Mouse (Mus musculus) myocyte (in vitro differentiated cells): ENCODE results near the gene Padi2. TPM values are rescaled to one million over a fixed set of nuclear protein-coding genes. Genes with fewer than 3 reads are reported as not detected.

Experiments
- H3K27me3 ChIP-seq: one replicate; pipeline ENCODE4 v1.6.1; 2011; ENCODE audit not compliant: control insufficient read depth, insufficient read depth, insufficient read length
- H3K36me3 ChIP-seq: one replicate; pipeline ENCODE4 v1.6.1; 2011; ENCODE audit not compliant: control insufficient read depth, insufficient read depth
- H3K4me2 ChIP-seq: one replicate; pipeline ENCODE4 v1.6.1; 2011; ENCODE audit warnings: low read depth, control low read depth
- H3K4me3 ChIP-seq: one replicate; pipeline ENCODE4 v1.5.1; 2011; ENCODE audit warnings: mild to moderate bottlenecking, control low read depth, moderate library complexity
- H3K79me2 ChIP-seq: one replicate; pipeline ENCODE4 v1.6.1; 2011; ENCODE audit not compliant: control insufficient read depth, insufficient read depth
- H3ac ChIP-seq: one replicate; pipeline ENCODE4 v1.6.1; 2011; ENCODE audit not compliant: control insufficient read depth, insufficient read length
- CEBPB ChIP-seq: IDR thresholded peaks from 2 replicates; pipeline ENCODE4 v1.6.1; 2011; ENCODE audit warnings: mild to moderate bottlenecking, moderate library complexity; ENCODE audit not compliant: poor library complexity, insufficient read depth, severe bottlenecking
- E2F4 ChIP-seq: IDR thresholded peaks from one replicate; pipeline ENCODE4 v1.6.1; 2011; ENCODE audit warnings: mild to moderate bottlenecking, control low read depth, moderate library complexity; ENCODE audit not compliant: insufficient read depth
- MAX ChIP-seq: IDR thresholded peaks from one replicate; pipeline ENCODE4 v1.6.1; 2011; ENCODE audit warnings: low read depth, mild to moderate bottlenecking, control low read depth
- MYOD1 ChIP-seq, 3 experiments: IDR thresholded peaks; one replicate each; pipeline ENCODE4 v1.6.1; 2011; ENCODE audit warnings: control low read depth in 2 of 3, low read depth in 2 of 3, mild to moderate bottlenecking in 2 of 3, moderate library complexity in 1 of 3; ENCODE audit not compliant: insufficient read length in 2 of 3, control insufficient read depth in 1 of 3
- MYOG ChIP-seq, 3 experiments: IDR thresholded peaks; one replicate each; pipeline ENCODE4 v1.6.1; 2011; ENCODE audit warnings: control low read depth in 2 of 3, low read depth in 2 of 3, mild to moderate bottlenecking in 2 of 3; ENCODE audit not compliant: insufficient read length in 2 of 3, control insufficient read depth in 1 of 3, insufficient read depth in 1 of 3
- POLR2A ChIP-seq: IDR thresholded peaks from one replicate; pipeline ENCODE4 v1.6.1; 2011; ENCODE audit warnings: low read depth, mild to moderate bottlenecking, control low read depth, moderate library complexity; ENCODE audit not compliant: insufficient read length
- POLR2AphosphoS2 ChIP-seq: IDR thresholded peaks from one replicate; pipeline ENCODE4 v1.6.1; 2011; ENCODE audit warnings: low read depth, control low read depth; ENCODE audit not compliant: insufficient read length
- REST ChIP-seq: IDR thresholded peaks from one replicate; pipeline ENCODE4 v1.6.1; 2011; ENCODE audit warnings: mild to moderate bottlenecking, control low read depth, moderate library complexity; ENCODE audit not compliant: insufficient read depth, insufficient read length
- SRF ChIP-seq: IDR thresholded peaks from one replicate; pipeline ENCODE4 v1.6.1; 2011; ENCODE audit warnings: low read depth; ENCODE audit not compliant: control insufficient read depth, insufficient read length
- TCF12 ChIP-seq: IDR thresholded peaks from one replicate; pipeline ENCODE4 v1.6.1; 2011; ENCODE audit warnings: mild to moderate bottlenecking, control low read depth; ENCODE audit not compliant: poor library complexity, insufficient read depth, severe bottlenecking
- TCF3 ChIP-seq: IDR thresholded peaks from one replicate; pipeline ENCODE4 v1.6.1; 2011; ENCODE audit warnings: low read depth, control low read depth; ENCODE audit not compliant: insufficient read length
- USF1 ChIP-seq: IDR thresholded peaks from one replicate; pipeline ENCODE4 v1.6.1; 2011; ENCODE audit warnings: low read depth, mild to moderate bottlenecking, control low read depth, moderate library complexity
- polyA plus RNA-seq: library from polyadenylated mRNA; unstranded; fragments of >200 nt; fragmentation: generic; extraction: Trizol; gene quantifications from one replicate; pipeline ENCODE4 v1.2.1, GENCODE M21; 2012; ENCODE audit warnings: missing spikeins

Padi2 gene
- 20.7 TPM for polyA plus RNA-seq

DNA sequence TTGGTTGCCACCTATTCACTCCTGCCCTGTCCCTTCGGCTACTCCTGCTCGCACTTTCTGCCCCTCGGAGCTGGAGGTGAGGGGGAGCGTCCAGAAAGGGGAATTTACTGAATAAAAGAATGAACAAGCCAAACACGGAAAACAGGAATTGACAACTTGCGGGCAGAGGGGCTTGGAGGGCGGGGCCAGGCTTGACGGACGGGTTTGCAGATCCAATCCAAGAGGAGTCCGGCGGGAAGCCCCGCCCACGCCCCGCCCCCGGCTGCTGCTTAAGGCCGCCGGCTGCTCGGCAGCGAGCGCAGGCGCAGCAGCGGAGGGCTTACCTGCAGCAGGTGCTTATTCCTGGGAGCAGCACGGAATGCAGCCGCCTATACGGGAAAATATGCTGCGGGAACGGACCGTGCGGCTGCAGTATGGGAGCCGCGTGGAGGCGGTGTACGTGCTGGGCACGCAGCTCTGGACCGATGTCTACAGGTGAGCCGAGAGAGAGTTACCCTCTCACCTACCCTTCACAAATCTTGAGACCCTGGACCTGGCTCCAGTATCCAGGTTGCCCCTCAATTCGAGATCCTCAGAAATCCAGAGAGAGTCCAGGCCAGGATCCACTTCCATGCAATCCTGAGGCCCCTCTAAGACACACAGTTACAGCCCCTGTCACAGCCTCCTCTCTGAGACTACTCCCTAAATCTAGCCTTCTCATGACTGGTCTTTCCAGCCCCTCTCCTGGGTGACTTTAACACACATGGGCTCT, at the start of gene Padi2:
TSS of gene Padi2 (plus strand) at position 269 of the 751 bp plus-strand sequence.
- Histone ChIP-seq H3ac (no peak within 1 kb of the TSS), H3K79me2 (no peaks in the 10 kb centered on the region), H3K4me2 (peak within 1 kb of the TSS; percentile 56), H3K4me3 (no peak within 1 kb of the TSS), H3K36me3 (no peaks in the 10 kb centered on the region), H3K27me3 (no peaks in the 10 kb centered on the region)
- no peak for TF ChIP-seq REST
- TF ChIP-seq E2F4: no peak
- no peak for TF ChIP-seq MAX
- TF ChIP-seq TCF12: no peak
- TF ChIP-seq MYOD1 (IDR thresholded peaks at IDR 0.05; ENCODE audit: control insufficient read depth in 1 of 3, insufficient read length in 2 of 3, low read depth in 2 of 3): no peak
- TF ChIP-seq POLR2A: no peak
- no peak for TF ChIP-seq MYOG (IDR thresholded peaks at IDR 0.05; ENCODE audit: control insufficient read depth in 1 of 3, insufficient read depth in 1 of 3, insufficient read length in 2 of 3, low read depth in 2 of 3)
- no peak for TF ChIP-seq POLR2AphosphoS2
- TF ChIP-seq USF1: no peak
- TF ChIP-seq CEBPB: no peak

DNA sequence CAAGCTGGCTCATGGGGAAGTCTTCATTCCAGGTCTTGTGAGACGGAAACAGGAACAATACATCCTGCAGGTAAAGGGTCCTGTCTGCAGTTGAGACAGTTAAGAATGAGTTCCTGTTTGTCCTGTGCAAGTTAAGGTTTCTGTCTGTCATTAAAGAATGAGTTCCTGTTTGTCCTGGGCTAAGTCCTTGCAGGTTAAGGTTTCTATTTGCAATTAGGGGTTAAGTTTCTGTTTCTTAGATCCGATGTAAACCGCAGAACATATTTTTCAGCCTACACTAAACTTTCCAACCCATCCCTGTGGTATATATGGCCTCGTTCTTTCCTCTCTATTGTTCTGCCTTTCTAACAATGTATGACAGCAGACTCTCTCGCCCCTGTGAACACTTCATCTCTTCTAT, 49.1 kb upstream of the Padi2 start:
- TF ChIP-seq REST: no peak
- no peak for TF ChIP-seq MYOG (IDR thresholded peaks at IDR 0.05; ENCODE audit: control insufficient read depth in 1 of 3, insufficient read depth in 1 of 3, insufficient read length in 2 of 3, low read depth in 2 of 3)
- no peak for TF ChIP-seq POLR2AphosphoS2
- no peak for TF ChIP-seq E2F4
- TF ChIP-seq MYOD1 (IDR thresholded peaks at IDR 0.05; ENCODE audit: control insufficient read depth in 1 of 3, insufficient read length in 2 of 3, low read depth in 2 of 3): no peak
- no peak for TF ChIP-seq MAX
- TF ChIP-seq TCF3: no peak
- TF ChIP-seq SRF: no peak
- TF ChIP-seq POLR2A: no peak
- TF ChIP-seq USF1: no peak
- TF ChIP-seq TCF12: no peak
- TF ChIP-seq CEBPB: no peak
- Histone ChIP-seq H3K4me2 (no peak overlapping the region), H3ac (no peak overlapping the region), H3K36me3 (no peaks in the 10 kb centered on the region), H3K4me3 (no peak overlapping the region), H3K79me2 (no peaks in the 10 kb centered on the region), H3K27me3 (no peaks in the 10 kb centered on the region)

DNA sequence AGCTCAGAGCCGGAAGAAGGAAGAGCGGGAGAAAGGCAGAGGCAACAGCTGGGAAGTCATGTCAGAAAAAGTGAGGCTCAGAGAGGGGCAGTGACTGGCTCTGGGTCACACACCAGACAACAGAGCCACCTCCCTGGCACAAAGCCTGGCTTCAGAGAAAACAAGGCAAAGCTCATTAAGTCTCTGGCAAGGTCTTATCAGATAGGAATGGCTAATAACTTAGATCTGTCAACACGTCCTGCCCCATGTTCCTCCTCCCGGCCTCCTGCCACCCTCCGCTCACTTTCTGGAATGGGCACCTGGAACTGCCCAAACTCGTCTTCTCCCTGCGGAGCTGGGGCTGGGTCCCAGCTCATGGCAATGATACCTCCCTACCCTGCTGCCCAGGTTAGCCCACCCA, 48.3 kb upstream of the Padi2 start:
- no peak overlapping the region for H3K4me3 ChIP-seq
- no peaks in the 10 kb centered on the region for H3K79me2 ChIP-seq
- no peaks in the 10 kb centered on the region for H3K27me3 ChIP-seq
- TF ChIP-seq POLR2A (no peak), CEBPB (no peak), POLR2AphosphoS2 (no peak), E2F4 (no peak), REST (no peak), MYOG (IDR thresholded peaks at IDR 0.05; ENCODE audit: control insufficient read depth in 1 of 3, insufficient read depth in 1 of 3, insufficient read length in 2 of 3, low read depth in 2 of 3) (no peak), SRF (no peak), TCF12 (no peak), USF1 (no peak), MAX (no peak), MYOD1 (IDR thresholded peaks at IDR 0.05; ENCODE audit: control insufficient read depth in 1 of 3, insufficient read length in 2 of 3, low read depth in 2 of 3) (no peak), TCF3 (no peak)
- no peak overlapping the region for H3K4me2 ChIP-seq
- H3ac ChIP-seq: no peak overlapping the region
- no peaks in the 10 kb centered on the region for H3K36me3 ChIP-seq

DNA sequence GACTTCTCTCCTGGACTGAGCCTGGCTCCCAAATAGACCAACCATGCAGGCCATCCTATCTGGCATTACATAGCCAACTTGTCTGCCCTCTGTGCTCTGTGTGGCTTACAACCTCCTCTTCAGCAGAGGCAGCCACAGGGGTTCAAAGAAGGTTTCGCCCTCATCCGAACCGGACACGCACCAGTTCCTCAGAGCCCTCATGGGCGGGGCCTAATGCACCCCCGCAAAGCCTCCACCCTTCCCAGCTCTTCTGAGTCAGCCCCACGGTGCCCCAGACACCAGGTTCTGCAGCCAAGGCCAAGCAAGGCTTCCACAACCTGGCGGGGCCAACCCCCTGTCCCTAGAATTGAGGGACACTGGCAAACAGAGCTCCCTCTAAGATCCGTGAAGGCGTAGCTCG, 46.9 kb upstream of the Padi2 start:
- no peak overlapping the region for H3ac ChIP-seq
- H3K79me2 ChIP-seq: no peaks in the 10 kb centered on the region
- H3K4me2 ChIP-seq: no peak overlapping the region
- no peaks in the 10 kb centered on the region for H3K36me3 ChIP-seq
- no peak overlapping the region for H3K4me3 ChIP-seq
- H3K27me3 ChIP-seq: no peaks in the 10 kb centered on the region
- TF ChIP-seq TCF3 (no peak), REST (no peak), SRF (no peak), CEBPB (no peak), MYOG (IDR thresholded peaks at IDR 0.05; ENCODE audit: control insufficient read depth in 1 of 3, insufficient read depth in 1 of 3, insufficient read length in 2 of 3, low read depth in 2 of 3) (no peak), USF1 (no peak), POLR2AphosphoS2 (no peak), POLR2A (no peak), MAX (no peak), MYOD1 (IDR thresholded peaks at IDR 0.05; ENCODE audit: control insufficient read depth in 1 of 3, insufficient read length in 2 of 3, low read depth in 2 of 3) (no peak), TCF12 (no peak), E2F4 (no peak)
